Comparison of ENCODE assay signal across 10 mouse cellular contexts in the genomic region with DNA sequence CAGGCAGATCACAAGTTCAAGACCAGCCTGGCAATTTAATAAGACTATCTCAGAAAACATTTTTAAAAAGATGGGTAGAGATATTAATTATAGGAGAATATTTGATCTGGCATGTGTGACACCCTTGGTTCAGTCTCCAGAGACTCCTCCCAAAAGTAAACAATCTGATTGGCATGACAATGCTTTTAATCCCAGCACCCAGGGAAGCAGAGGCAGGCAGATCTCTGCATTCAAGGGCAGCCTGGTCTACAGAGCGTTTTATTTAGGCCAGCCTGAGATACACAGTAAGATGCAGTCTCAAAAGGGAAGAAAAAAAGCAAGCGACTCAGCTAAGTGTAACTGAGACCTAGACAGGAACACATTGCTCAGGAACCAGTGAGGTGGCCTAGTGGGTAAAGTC. TPM values are rescaled to one million over a fixed set of nuclear protein-coding genes. Genes with fewer than 3 reads are reported as not detected.
A peak's percentile ranks its signal among the peaks of the same experiment; 100 is the strongest.
DNase-seq lines count a peak whose midpoint lies in the region; ATAC-seq and TF ChIP-seq lines count a peak whose summit lies in the region.
"Had no signal": no experiment of that assay in that cellular context is flagged by ENCODE, and none has a peak within 500 bp of the region (broad histone marks: within the 10 kb centered on the region; RNA-seq: fewer than 3 reads in every experiment).

No protein-coding gene starts in this region.

- DNase-seq in gastrocnemius, adult 2 months, result no peak
- DNase-seq in gastrocnemius, adult 18-20 months (ENCODE audit: low spot score), result no peak
- peak; percentile 47 for DNase-seq in 416B (ENCODE audit: low read depth)
- no peak for DNase-seq in forebrain, embryonic 14.5 days (ENCODE audit: low spot score)
- DNase-seq in liver, embryonic 14.5 days (ENCODE audit: low read depth in 3 of 3, low spot score in 3 of 3), result no peak
- DNase-seq in natural killer cell, adult 2 months (ENCODE audit: low spot score in 2 of 2), result no peak
- no peak for DNase-seq in lung, postnatal 0 days (ENCODE audit: low spot score)

- no peak overlapping the region for H3K27ac ChIP-seq in gastrocnemius, adult 2 months
- no peak overlapping the region for H3K27ac ChIP-seq in forebrain, embryonic 14.5 days (ENCODE audit: low read depth, low read length)
- no peak overlapping the region; the same call in 1 of the 2 replicates for H3K27ac ChIP-seq in liver, embryonic 14.5 days
- no peak overlapping the region for H3K27ac ChIP-seq in lung, postnatal 0 days (ENCODE audit: low read length)

- TF ChIP-seq EP300 in liver, embryonic 14.5 days (IDR thresholded peaks at IDR 0.05; ENCODE audit: low read depth), result no peak
- no peak for TF ChIP-seq EP300 in lung, postnatal 0 days (IDR thresholded peaks at IDR 0.05)

- peaks cover 25% of the 10 kb centered on the region for H3K4me1 ChIP-seq in forebrain, embryonic 14.5 days (ENCODE audit: control insufficient read depth, insufficient read depth, low read length)
- H3K4me1 ChIP-seq in liver, embryonic 14.5 days (replicated peaks; ENCODE audit: control insufficient read depth in 2 of 2, insufficient read depth in 2 of 2, low read length in 1 of 2), result peaks cover 20 to 21% of the 10 kb centered on the region in 2 experiments
- peaks cover 6% of the 10 kb centered on the region; the same call in 1 of the 2 replicates for H3K4me1 ChIP-seq in lung, postnatal 0 days (ENCODE audit: insufficient read depth, low read depth, low read length)

- H3K36me3 ChIP-seq in forebrain, embryonic 14.5 days (ENCODE audit: control insufficient read depth, insufficient read depth, low read length), result no peaks in the 10 kb centered on the region
- peaks cover 12% of the 10 kb centered on the region for H3K36me3 ChIP-seq in liver, embryonic 14.5 days (replicated peaks; ENCODE audit: control insufficient read depth, insufficient read depth, low read depth)
- no peaks in the 10 kb centered on the region for H3K36me3 ChIP-seq in lung, postnatal 0 days (ENCODE audit: insufficient read depth, low read length)

- 94% methylated on average over 2 of the region's 2 CpGs for WGBS in forebrain, embryonic 14.5 days
- WGBS in liver, embryonic 14.5 days (ENCODE audit: insufficient replicate concordance), result 72% methylated on average over 2 of the region's 2 CpGs
- 88% methylated on average over 2 of the region's 2 CpGs for WGBS in lung, postnatal 0 days

- peak overlapping the region; percentile 78 for H3K4me2 ChIP-seq in forebrain, embryonic 14.5 days (ENCODE audit: low read length)
- H3K4me2 ChIP-seq in liver, embryonic 14.5 days (ENCODE audit: low read depth), result peak overlapping the region; percentile 94
- H3K4me2 ChIP-seq in lung, postnatal 0 days (replicated peaks; ENCODE audit: low read depth, low read length), result no peak overlapping the region; the same call in 1 of the 2 replicates

- H3K9ac ChIP-seq in forebrain, embryonic 14.5 days (ENCODE audit: low read length), result peak overlapping the region; percentile 93; the same call in 1 of the 2 replicates
- H3K9ac ChIP-seq in liver, embryonic 14.5 days (replicated peaks), result peak overlapping the region; percentile 96
- H3K9ac ChIP-seq in lung, postnatal 0 days (replicated peaks; ENCODE audit: low read depth), result no peak overlapping the region

- ATAC-seq in forebrain, embryonic 14.5 days, result no peak
- no peak for ATAC-seq in liver, embryonic 14.5 days (ENCODE audit: insufficient read depth)
- no peak for ATAC-seq in megakaryocyte-erythroid progenitor cell, adult 5-6 weeks (replicated peaks; ENCODE audit: low FRiP score, low TSS enrichment, poor library complexity, severe bottlenecking)
- no peak for ATAC-seq in lung, postnatal 0 days

- H3K9me3 ChIP-seq in forebrain, embryonic 14.5 days (replicated peaks; ENCODE audit: control insufficient read depth, low read length), result no peaks in the 10 kb centered on the region
- H3K9me3 ChIP-seq in liver, embryonic 14.5 days (ENCODE audit: control insufficient read depth, low read length), result no peaks in the 10 kb centered on the region
- no peaks in the 10 kb centered on the region for H3K9me3 ChIP-seq in lung, postnatal 0 days (ENCODE audit: low read length)

- peak overlapping the region; percentile 93; the same call in 1 of the 2 replicates for H3K4me3 ChIP-seq in gastrocnemius, adult 2 months
- peak overlapping the region; percentile 92; the same call in 1 of the 2 replicates for H3K4me3 ChIP-seq in forebrain, embryonic 14.5 days (ENCODE audit: low read depth, low read length)
- H3K4me3 ChIP-seq in liver, embryonic 14.5 days (ENCODE audit: insufficient read depth in 1 of 2, low read depth in 2 of 2, low read length in 2 of 2), result peak overlapping the region; percentile 17 to 98; a peak in 3 of 4 replicates
- no peak overlapping the region for H3K4me3 ChIP-seq in lung, postnatal 0 days (ENCODE audit: low read depth, low read length)

- no peak for TF ChIP-seq CTCF in gastrocnemius, adult 2 months (IDR thresholded peaks at IDR 0.05)
- TF ChIP-seq CTCF in liver, embryonic 14.5 days (IDR thresholded peaks at IDR 0.05; ENCODE audit: low read depth), result no peak
- TF ChIP-seq CTCF in lung, postnatal 0 days (IDR thresholded peaks at IDR 0.05), result no peak

- intact Hi-C loops in gastrocnemius, adult 2 months (cut with DNase I), result loop anchor here (5.0 kb wide), 2 partner anchors 35 to 80 kb away; a partner anchor contains a TSS

- H3K27me3 ChIP-seq in forebrain, embryonic 14.5 days (replicated peaks; ENCODE audit: control insufficient read depth, insufficient read depth, low read length), result no peaks in the 10 kb centered on the region
- no peaks in the 10 kb centered on the region for H3K27me3 ChIP-seq in liver, embryonic 14.5 days (ENCODE audit: control insufficient read depth, insufficient read depth, low read length)
- H3K27me3 ChIP-seq in lung, postnatal 0 days (replicated peaks; ENCODE audit: insufficient read depth, low read length), result no peaks in the 10 kb centered on the region

RNA-seq across cellular contexts. Expression of a gene that starts 1.9 kb away (rescaled TPM):
- total RNA-seq in gastrocnemius, adult 2 months (2021), result 10 to 100 TPM; 12.0 to 16.3 TPM
- 10 to 100 TPM; 12.1 to 13.1 TPM for total RNA-seq in gastrocnemius, adult 18-20 months (2021)
- polyA plus RNA-seq in forebrain, embryonic 14.5 days (2014; fragmentation: Nextera tagmentation; extraction: Ambion mirVana), result 63.2 and 66.1 TPM in 2 replicates
- polyA plus RNA-seq in liver, embryonic 14.5 days (2012; rRNA removed), result 18.4 and 23.8 TPM in 2 replicates
- 39.7 and 42.4 TPM in 2 replicates for polyA plus RNA-seq in liver, embryonic 14.5 days (2014; fragmentation: Nextera tagmentation; extraction: Ambion mirVana)
- total RNA-seq in megakaryocyte-erythroid progenitor cell, adult 5-6 weeks (2014; fragmentation: Nextera tagmentation), result 65.5 and 83.3 TPM in 2 replicates
- 122 and 130 TPM in 2 replicates for total RNA-seq in megakaryocyte-erythroid progenitor cell, adult 5-6 weeks (2017)
- 20.0 and 20.9 TPM in 2 replicates for polyA plus RNA-seq in lung, postnatal 0 days (2015; fragmentation: Nextera tagmentation; extraction: Ambion mirVana)

RNA-seq across cellular contexts. Expression of a gene that starts 34.9 kb away (rescaled TPM):
- total RNA-seq in gastrocnemius, adult 2 months (2021), result 100 to 1,000 TPM in 1 of 2 experiments, 10 to 100 TPM in 1; 67.8 to 126 TPM
- 10 to 100 TPM; 58.2 to 66.9 TPM for total RNA-seq in gastrocnemius, adult 18-20 months (2021)
- polyA plus RNA-seq in forebrain, embryonic 14.5 days (2014; fragmentation: Nextera tagmentation; extraction: Ambion mirVana), result 3.3 and 3.9 TPM in 2 replicates
- 0.01 TPM in 1 of 2 replicates, not detected in the other for polyA plus RNA-seq in liver, embryonic 14.5 days (2012; rRNA removed)
- polyA plus RNA-seq in liver, embryonic 14.5 days (2014; fragmentation: Nextera tagmentation; extraction: Ambion mirVana), result 0.09 TPM in 1 of 2 replicates, not detected in the other
- not detected in 2 replicates for total RNA-seq in megakaryocyte-erythroid progenitor cell, adult 5-6 weeks (2014; fragmentation: Nextera tagmentation)
- total RNA-seq in megakaryocyte-erythroid progenitor cell, adult 5-6 weeks (2017), result 0.33 TPM in 1 of 2 replicates, not detected in the other
- polyA plus RNA-seq in lung, postnatal 0 days (2015; fragmentation: Nextera tagmentation; extraction: Ambion mirVana), result 0.27 and 0.90 TPM in 2 replicates
- total RNA-seq: liver, adult 2 months had no signal
- polyA plus RNA-seq: liver, adult 2 months; small intestine, adult 2 months had no signal

RNA-seq across cellular contexts. Expression of a gene that starts 36.3 kb away (rescaled TPM):
- total RNA-seq in gastrocnemius, adult 2 months (2021), result 1 to 10 TPM; 8.7 to 9.0 TPM
- total RNA-seq in gastrocnemius, adult 18-20 months (2021), result 1 to 10 TPM; 7.2 to 7.8 TPM
- polyA plus RNA-seq in forebrain, embryonic 14.5 days (2014; fragmentation: Nextera tagmentation; extraction: Ambion mirVana), result 28.6 and 35.9 TPM in 2 replicates
- 2.6 and 4.4 TPM in 2 replicates for polyA plus RNA-seq in liver, embryonic 14.5 days (2012; rRNA removed)
- polyA plus RNA-seq in liver, embryonic 14.5 days (2014; fragmentation: Nextera tagmentation; extraction: Ambion mirVana), result 11.4 and 13.5 TPM in 2 replicates
- 31.1 and 40.1 TPM in 2 replicates for total RNA-seq in megakaryocyte-erythroid progenitor cell, adult 5-6 weeks (2014; fragmentation: Nextera tagmentation)
- 39.9 and 70.7 TPM in 2 replicates for total RNA-seq in megakaryocyte-erythroid progenitor cell, adult 5-6 weeks (2017)
- 9.1 and 9.8 TPM in 2 replicates for polyA plus RNA-seq in lung, postnatal 0 days (2015; fragmentation: Nextera tagmentation; extraction: Ambion mirVana)

Comparison
In these comparisons a context has a peak if more than half of its experiments do, and no peak if none do; other contexts are left out.
1. RNA of a gene that starts 34.9 kb away (total RNA-seq): 67.8 to 126 TPM in gastrocnemius, adult 2 months and 58.2 to 66.9 TPM in gastrocnemius, adult 18-20 months; 0.33 TPM in megakaryocyte-erythroid progenitor cell, adult 5-6 weeks; every median in the first group is over 10 times any median in the second.